Mouse (Mus musculus) gastrocnemius, postnatal 25 days (tissue): ENCODE measurements around the gene Gse1. TPM values are rescaled to one million over a fixed set of nuclear protein-coding genes. Genes with fewer than 3 reads are reported as not detected.
A peak's percentile ranks its signal among the peaks of the same experiment; 100 is the strongest.

ENCODE experiments used
- DNase-seq: peaks from one replicate; pipeline ENCODE4 v3.0.0; 2022
- total RNA-seq, 2 experiments: library from RNA; stranded (reverse); gene quantifications; 1 replicate in 1 of 2; 2 replicates in 1 of 2; pipeline ENCODE4 v1.2.3; 2021

The Gse1 gene
- total RNA-seq, 2 experiments from 2014 or later: 23.1 to 27.1 TPM

- DNase-seq: peak; percentile 36
These were observed 70.6 kb downstream of the Gse1 start for GRCm38 (mm10) chr8:120298601-120299532.

- DNase-seq: peak; percentile 65
These were observed 72.4 kb downstream of the Gse1 start for GRCm38 (mm10) chr8:120300601-120301141.

DNA sequence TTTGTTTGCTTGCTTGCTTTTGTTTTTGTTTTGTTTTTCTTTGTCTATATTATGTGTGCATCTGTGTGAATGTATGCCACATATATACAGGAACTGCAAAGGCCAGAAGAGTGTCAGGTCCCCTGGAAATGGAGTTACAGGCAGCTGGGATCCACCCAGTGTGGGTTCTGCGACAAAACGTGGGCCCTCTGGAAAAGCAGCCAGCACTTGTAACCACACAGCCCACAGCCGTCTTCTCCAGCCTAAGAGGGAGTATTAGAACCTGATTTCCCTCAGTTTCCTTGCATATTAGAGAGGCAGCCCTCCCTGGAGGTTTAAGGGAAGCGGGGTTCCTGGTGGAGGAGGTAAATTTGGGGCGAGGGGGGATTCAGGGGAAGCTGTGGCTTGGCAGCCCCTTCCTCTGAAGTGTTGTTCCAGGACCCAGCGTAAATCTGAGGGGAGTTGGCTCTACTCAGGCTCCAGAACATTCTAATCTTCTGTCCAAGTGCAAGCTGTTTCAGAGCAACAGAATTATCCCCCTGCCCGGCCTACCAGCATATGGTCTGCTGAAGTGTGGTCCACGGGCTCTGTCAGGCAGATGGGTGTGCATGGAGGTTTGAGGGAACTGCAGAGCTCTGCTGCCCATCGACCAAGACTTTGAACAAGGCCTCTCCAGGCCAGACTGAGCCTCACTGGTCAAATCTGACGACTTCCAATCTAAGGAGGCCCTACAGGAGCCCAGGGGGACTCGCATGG, 74.9 kb downstream of the Gse1 start:
- no peak for DNase-seq

DNA sequence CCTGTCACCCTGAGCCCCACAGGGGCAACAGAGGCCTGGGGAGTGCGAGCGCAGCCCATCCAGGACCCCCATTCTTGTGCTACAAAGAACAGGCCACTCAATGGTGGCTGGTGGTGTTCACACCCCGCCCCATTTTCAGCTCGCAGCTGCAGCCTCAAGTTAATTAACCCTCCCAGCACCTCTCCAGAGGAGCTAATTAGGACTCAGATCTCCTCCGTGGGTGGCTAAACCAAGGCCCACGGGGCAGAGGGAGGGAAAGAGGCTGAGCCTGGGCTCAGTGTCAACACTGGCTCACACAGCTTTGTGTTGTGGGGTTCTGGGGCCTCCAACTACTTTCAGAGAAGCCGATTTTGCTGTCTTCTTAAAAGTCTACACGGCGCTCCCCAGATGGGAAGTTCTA, 75.8 kb downstream of the Gse1 start:
- DNase-seq: no peak

GRCm38 (mm10) chr8:120305800-120306385, 77.6 kb downstream of the Gse1 start:
- DNase-seq: no peak

DNA sequence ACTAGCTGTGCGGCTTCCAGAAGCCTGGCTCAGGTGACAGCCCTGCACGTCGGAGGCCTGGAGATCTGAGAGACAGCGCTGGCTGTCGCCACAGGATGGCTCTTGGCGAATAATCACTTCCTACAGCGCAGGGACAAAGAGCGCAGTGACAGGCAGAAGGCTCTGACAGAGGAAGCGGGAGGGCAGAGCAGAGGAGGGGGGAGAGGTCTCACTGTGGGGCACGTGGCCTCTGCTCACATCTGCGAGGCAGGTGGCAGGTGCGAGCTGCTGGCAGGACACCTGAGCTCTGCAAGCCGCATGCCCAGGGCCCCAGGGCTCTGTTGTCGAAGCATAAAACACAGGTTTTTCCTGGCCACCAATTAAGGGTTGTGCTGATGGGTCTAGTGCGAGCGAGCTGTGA, 78.8 kb downstream of the Gse1 start:
- no peak for DNase-seq

GRCm38 (mm10) chr8:120307528-120307927, 79.3 kb downstream of the Gse1 start:
- DNase-seq: no peak

DNA sequence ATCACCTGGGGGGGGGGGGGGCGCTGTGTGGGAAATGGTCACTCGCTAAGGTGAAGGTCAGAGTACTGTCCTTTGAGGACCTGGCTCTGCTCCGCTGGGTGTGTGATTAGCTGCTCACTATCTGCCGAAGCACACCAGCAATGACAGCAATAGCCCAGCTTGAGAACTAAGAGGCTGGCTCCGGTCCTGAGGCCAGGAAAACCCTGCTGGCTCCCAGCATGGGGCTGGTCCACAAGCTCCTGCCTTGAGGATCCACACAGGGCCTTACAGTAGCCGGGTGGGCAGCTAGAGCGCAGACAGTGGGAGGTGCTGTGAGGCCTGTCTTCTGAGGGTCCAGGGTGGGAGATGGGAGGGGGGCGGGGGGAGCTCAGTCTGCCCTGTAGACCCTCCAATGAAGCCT, 79.9 kb downstream of the Gse1 start:
- DNase-seq: no peak

DNA sequence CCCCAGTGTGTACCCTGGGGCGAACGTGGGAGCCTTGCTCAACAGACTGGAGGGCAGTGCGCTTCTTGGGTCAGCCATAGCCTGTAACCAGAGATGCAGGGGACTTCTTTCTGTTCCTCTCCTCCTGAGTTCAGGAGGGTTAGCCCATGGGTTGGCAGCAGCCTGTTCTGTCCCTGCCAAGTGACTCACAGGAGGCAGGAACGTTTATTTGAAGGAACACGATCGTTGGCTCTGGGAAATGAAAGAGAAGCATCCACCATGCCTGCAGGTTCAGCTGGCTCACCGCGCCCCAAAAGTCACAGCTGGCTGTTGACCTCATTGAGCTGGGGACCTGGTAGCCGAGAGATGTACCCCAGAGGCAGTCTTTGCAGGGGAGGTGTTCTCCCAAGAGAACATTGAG, 80.3 kb downstream of the Gse1 start:
- DNase-seq: peak; percentile 68

DNA sequence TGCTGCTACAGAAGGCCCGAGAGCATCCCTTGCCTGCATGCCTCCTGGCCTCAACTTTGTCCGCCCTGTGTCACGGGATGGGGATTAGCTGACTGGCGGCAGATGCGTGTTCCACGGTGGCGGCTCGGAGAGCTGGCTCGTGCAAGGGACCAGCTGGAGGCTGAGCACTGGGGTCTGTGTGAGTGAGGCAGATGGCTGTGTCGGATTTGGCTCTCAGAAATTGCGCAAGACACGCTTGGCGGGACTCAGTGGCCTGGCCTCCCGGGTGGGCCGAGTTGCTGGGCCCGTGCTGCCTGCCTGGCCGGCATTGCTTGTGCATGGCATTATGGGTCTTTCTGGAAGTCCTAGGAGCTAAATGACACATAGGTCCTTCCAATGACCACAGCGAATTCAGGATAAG, 81.1 kb downstream of the Gse1 start:
- DNase-seq: peak; percentile 87

DNA sequence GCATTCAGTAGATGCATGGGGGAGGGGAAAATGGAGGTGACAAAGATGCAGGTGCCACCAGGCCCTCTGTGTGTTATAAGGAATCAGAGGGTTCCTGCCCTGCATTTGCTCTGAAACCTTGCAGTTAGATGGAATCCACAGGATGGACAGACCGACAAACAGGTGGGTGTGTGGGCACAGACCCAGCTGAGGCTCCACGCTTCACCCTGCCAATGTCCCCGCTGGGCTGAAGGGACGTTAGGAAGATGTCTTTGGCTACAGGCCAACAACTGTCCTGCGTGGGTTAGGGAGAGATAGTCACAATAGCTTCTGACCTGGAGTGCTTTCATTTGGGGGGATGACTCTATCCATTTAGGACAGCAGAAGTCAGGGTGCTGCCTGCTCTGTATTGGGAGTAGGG, 81.8 kb downstream of the Gse1 start:
- no peak for DNase-seq

DNA sequence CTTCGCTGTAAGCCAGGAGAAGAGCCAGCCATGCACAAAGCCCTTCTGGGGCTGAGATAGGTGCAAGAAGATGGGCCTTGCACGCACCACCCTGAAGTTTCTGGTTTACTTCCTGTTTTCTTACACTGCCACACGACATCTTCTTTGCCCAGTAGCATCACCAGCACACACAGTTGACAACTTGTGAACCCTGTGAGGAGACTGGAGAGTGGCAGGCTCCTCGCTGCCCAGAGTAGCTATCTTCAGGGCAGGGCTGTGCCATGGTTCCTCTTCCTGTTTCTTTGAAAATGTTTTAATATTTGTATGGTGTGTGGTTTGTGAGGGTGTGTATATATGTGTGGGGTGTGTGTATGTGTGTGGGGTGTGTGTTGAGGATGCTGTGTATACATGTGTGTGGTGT, 84.2 kb downstream of the Gse1 start:
- no peak for DNase-seq

DNA sequence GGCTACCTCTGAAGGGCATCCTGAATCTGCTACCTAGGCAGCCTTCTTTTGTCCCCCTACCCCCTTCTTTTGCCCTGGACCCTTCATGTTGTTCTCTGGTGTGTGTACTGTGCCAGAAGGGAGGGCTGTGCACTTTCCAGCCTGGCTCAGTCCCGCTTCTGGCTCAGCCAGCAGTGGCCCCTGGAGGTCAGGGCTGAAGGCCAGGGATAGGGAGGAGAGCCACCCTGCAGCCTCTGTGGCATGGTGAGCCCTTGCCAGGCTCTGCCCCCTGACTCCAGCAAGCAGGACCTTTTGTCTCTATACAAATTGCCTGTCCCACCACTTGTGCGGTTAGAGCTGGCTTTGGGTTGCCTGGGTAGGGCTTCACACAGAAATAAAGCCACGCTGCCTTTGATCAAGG, 85.4 kb downstream of the Gse1 start:
- DNase-seq: no peak

DNA sequence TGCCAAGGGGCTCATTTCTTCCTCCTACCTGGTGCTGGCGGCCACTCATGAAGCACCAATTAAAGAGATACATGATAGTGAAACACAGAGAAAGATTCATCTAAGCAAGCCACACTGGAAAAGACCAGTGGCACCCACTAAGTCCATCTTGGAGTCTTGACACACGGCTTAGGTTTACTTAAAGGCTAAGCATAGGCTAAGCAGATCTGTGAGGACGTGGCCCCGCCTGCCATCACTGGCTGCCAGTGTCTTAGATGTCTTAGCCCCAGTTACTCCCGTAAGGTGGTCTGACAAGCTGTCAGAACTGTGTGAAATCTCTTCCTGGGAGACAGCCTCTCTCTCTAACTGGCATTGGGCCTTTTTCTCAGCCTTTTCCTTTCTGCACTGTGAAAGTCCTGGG, 86.7 kb downstream of the Gse1 start:
- no peak for DNase-seq

DNA sequence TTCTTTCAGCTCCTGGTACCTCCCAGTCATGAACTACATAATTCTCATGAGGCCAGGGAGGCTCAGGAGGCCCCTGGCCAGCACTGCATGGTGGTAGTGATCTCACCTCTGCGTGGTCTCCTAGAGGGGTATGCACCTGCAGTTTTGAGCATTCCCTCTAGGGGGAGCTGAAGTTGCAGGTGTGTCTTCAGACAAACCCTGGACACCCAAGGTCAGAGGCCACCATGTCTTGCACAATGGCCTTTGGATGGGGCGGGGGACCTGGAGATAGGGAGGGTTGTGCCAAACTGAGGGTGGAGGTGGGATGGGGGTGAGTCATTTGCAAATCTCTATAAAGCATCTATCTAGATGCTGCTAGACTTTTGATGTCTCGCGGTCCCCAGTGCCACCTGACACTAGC, 87.4 kb downstream of the Gse1 start:
- no peak for DNase-seq

DNA sequence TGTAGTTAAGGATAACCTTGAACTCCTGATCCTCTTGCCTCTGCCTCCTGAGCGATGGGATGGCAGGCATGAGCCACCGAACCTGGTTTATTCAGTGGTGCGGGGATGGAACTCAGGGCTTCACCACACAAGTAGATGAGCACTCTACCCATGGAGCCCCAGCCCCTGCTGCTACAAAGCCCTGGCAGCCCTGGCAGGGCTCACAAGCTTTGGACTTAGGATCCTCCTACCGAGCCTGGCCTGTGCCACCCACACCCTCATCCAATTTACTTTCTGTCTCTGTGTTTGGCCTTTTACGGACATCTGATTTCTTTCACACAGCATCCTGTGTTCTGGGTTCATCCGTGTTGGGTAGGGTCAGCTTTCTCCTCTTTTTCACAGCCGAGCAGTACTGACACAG, 88.5 kb downstream of the Gse1 start:
- no peak for DNase-seq

DNA sequence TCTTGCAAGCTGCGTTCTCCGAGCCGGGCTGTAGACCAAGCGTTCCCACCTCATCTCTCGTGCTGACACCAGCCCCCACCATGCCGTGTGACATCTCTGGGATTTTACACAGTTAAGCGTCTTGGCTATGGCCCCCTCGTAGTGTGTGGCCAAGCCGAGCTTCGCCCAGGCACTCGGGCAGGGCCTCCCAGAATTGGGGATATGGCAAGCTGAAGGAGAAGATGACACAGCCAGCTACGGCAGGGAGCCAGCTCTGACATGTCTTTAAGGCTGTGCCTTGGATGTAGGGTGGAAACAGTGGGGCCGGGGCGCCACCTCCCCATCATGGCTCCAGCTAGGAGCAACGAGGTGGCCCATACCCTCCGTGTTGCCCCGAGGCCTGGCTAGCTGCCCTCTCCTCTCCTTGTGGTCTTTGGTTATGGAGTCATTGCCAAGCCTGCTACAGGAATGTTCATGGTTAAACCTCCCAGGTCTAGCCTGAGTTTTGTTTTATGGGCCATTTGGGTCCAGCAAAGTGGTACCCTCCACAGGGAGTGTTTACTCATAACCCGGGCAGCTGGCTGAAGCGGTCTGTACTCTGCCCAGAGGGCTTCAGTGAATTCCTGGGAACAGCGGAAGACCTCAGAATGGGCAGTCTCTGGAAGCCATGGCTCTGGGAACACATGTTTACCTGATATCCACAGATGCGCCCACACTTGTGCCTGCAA, 89.0 kb downstream of the Gse1 start:
- no peak for DNase-seq

DNA sequence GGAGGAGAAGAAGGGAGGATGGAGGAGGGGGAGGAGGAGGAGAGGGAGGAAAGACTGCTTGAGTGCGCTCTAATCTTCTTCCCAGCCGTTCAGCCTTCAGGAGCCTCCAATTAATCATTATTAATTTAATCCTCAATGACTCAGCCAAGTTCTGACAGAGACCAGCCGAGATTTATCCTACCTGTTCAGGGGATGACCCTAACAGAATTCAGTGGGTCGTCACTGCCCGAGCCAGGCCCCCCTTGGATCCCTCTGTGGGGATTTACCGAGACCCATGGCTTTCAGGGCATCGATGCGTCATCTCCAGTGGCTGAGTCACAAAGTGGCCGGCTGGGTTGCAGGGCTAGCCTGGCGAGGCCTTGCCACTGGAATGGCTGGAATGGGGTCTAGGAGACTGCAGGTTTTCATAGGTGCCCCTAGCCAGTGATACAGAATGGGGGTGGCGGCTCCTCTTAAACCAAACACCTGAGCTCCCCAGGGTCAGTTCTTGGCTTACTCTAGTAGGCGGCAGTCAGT, 90.3 kb downstream of the Gse1 start:
- no peak for DNase-seq

DNA sequence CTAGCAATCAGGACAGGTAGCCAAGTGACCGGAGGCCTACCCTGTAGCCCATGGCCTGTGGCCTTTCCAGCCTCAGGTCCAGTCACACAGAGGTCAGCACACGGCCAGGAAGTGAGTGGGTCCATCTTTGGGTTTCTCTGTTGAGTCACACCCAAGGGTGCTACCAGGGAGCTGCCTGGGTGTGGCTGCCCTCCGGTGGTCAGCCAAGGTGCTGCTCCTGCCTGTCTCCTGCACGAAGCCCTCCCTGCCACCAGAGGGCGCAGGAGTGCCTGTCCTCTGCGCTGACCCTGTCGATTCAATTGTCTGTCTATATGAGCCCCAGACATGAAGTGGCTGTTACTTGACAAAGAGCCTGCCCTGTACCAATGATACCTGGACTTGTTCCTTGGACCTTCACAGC, 91.2 kb downstream of the Gse1 start:
- peak; percentile 72 for DNase-seq

GRCm38 (mm10) chr8:120320146-120320545, 91.9 kb downstream of the Gse1 start:
- no peak for DNase-seq

DNA sequence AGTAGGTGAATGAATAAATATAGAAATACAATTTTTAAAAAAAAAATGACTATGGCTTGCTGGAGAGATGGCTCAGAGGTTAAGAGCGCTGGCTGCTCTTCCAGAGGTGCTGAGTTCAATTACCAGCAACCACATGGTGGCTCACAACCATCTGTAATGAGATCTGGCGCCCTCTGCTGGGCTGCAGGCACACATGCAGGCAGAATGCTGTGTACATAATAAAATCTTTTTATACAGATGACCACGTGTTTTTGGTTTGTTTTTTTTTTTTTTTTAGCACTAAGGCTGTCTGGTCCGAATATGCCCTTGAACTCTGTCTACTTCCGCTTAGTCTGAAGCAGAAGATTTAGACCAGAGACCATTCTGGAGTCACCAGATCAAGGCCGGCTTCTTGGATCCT, 93.5 kb downstream of the Gse1 start:
- no peak for DNase-seq

GRCm38 (mm10) chr8:120322956-120323448, 94.7 kb downstream of the Gse1 start:
- peak; percentile 61 for DNase-seq
